Mouse (Mus musculus): Measurements from ENCODE around the gene Pja2. TPM values are rescaled to one million over a fixed set of nuclear protein-coding genes. Genes with fewer than 3 reads are reported as not detected.
A peak's percentile ranks its signal among the peaks of the same experiment; 100 is the strongest.

Pja2 gene
- polyA plus RNA-seq, 2 experiments, result 48.5 to 82.3 TPM

DNA sequence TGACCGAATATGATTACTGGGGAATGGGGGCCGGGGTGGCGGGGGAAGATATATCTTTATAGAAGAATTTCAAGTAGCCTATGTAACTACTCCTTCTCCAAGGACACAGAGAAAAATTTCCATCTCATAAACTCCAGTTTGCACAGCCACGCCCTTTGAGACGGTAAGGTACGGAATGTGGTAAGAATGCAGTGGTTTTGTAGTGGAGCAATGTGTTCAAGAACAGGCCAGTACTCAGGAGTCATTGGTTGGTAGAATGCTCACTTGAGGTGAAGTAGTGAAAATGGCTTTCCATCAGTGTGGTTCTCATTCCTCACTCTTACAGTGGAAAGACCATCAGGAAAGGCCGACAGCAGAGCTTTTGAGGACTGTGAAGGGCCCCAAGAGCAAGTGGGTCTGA lies 22.2 kb upstream of the Pja2 start:
- no peaks in the 10 kb centered on the region for H3K27me3 ChIP-seq (ENCODE audit: control insufficient read depth, insufficient read depth, low read length)
- H3K4me1 ChIP-seq (ENCODE audit: control insufficient read depth, insufficient read depth, low read length), result no peaks in the 10 kb centered on the region
- no peaks in the 10 kb centered on the region for H3K36me3 ChIP-seq (ENCODE audit: control insufficient read depth, insufficient read depth, low read length)
- H3K27ac ChIP-seq (replicated peaks; ENCODE audit: low read depth, low read length), result no peak overlapping the region
- H3K4me3 ChIP-seq (replicated peaks; ENCODE audit: low read length), result no peak overlapping the region
- no peak for TF ChIP-seq POLR2A (IDR thresholded peaks at IDR 0.05; ENCODE audit: borderline replicate concordance, extremely low read depth, insufficient read depth, insufficient read length)
- 96% methylated on average over 7 of the region's 7 CpGs for WGBS
- DNase-seq (ENCODE audit: low spot score) (no peak), ATAC-seq (ENCODE audit: low FRiP score, low read depth) (no peak)
- H3K4me2 ChIP-seq (replicated peaks; ENCODE audit: low read depth, low read length, severe bottlenecking), result no peak overlapping the region
- no peak overlapping the region for H3K9ac ChIP-seq (ENCODE audit: low read depth, low read length, severe bottlenecking)
- no peaks in the 10 kb centered on the region for H3K9me3 ChIP-seq (ENCODE audit: control insufficient read depth, low read length)

DNA sequence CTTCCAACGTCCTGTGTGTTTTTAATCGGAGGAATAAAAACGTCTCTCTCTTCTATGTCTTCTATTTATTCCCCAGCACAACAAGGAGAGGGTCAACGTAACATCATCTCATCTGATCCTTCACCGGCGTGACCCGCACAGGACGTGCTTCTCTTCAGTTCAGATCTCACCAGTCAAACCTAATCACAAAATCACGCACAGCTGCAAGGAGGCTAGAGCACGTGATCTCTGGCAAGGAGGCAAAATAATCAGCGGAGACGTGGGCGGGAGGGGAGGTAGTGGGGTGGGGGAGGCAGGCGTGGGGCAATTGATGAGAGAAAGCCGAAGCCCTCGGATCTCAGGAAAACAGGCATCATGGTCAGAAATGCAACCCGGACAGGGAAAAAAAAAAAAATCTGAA lies 14.4 kb upstream of the Pja2 start:
- Histone ChIP-seq H3K9me3 (ENCODE audit: control insufficient read depth, low read length) (no peaks in the 10 kb centered on the region), H3K36me3 (ENCODE audit: control insufficient read depth, insufficient read depth, low read length) (no peaks in the 10 kb centered on the region), H3K9ac (ENCODE audit: low read depth, low read length, severe bottlenecking) (no peak overlapping the region), H3K4me1 (ENCODE audit: control insufficient read depth, insufficient read depth, low read length) (no peaks in the 10 kb centered on the region), H3K27ac (replicated peaks; ENCODE audit: low read depth, low read length) (no peak overlapping the region), H3K4me3 (replicated peaks; ENCODE audit: low read length) (peak overlapping the region; percentile 4; the same call in 1 of the 2 replicates), H3K4me2 (replicated peaks; ENCODE audit: low read depth, low read length, severe bottlenecking) (peak overlapping the region; percentile 44), H3K27me3 (ENCODE audit: control insufficient read depth, insufficient read depth, low read length) (no peaks in the 10 kb centered on the region)
- WGBS, result 20% methylated on average over 17 of the region's 17 CpGs
- TF ChIP-seq POLR2A (IDR thresholded peaks at IDR 0.05; ENCODE audit: borderline replicate concordance, extremely low read depth, insufficient read depth, insufficient read length), result no peak
- ATAC-seq (ENCODE audit: low FRiP score, low read depth) (no peak), DNase-seq (ENCODE audit: low spot score) (no peak)

DNA sequence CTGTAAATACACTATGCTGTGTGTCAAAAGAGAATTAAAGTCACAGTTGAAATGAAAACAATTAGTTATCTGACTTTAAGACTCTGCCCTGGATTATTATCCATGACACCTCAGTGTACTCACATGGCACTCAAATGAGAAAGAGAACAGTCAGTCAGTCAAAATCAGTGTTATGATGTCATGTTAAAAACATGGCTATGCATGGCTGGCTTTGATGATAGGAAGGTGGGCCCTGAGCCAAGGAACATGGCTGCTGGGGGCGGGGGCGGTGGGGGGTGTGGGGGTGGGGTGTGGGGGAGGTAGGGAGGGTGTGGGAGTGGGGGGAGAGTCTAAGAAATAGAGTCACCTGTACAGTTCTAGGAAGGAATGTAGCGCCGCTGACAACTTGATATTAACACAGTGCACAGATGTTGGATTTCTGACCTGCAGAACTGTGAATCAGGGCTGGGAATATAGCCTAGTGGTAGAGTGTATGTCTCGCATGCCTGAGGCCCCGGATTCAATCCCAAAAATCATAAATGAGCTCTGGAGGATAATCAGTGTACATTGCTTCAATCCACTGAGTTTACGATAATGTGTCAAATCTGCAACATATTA lies 13.0 kb upstream of the Pja2 start:
- H3K27me3 ChIP-seq (ENCODE audit: control insufficient read depth, insufficient read depth, low read length), result no peaks in the 10 kb centered on the region
- no peak overlapping the region for H3K27ac ChIP-seq (replicated peaks; ENCODE audit: low read depth, low read length)
- no peaks in the 10 kb centered on the region for H3K36me3 ChIP-seq (ENCODE audit: control insufficient read depth, insufficient read depth, low read length)
- H3K9me3 ChIP-seq (ENCODE audit: control insufficient read depth, low read length), result no peaks in the 10 kb centered on the region
- no peak overlapping the region for H3K4me2 ChIP-seq (replicated peaks; ENCODE audit: low read depth, low read length, severe bottlenecking)
- WGBS, result 63% methylated on average over 7 of the region's 7 CpGs
- DNase-seq (ENCODE audit: low spot score) (peak; percentile 35), ATAC-seq (ENCODE audit: low FRiP score, low read depth) (no peak)
- H3K9ac ChIP-seq (ENCODE audit: low read depth, low read length, severe bottlenecking), result no peak overlapping the region
- TF ChIP-seq POLR2A (IDR thresholded peaks at IDR 0.05; ENCODE audit: borderline replicate concordance, extremely low read depth, insufficient read depth, insufficient read length), result no peak
- H3K4me1 ChIP-seq (ENCODE audit: control insufficient read depth, insufficient read depth, low read length), result no peaks in the 10 kb centered on the region
- H3K4me3 ChIP-seq (replicated peaks; ENCODE audit: low read length), result no peak overlapping the region

DNA sequence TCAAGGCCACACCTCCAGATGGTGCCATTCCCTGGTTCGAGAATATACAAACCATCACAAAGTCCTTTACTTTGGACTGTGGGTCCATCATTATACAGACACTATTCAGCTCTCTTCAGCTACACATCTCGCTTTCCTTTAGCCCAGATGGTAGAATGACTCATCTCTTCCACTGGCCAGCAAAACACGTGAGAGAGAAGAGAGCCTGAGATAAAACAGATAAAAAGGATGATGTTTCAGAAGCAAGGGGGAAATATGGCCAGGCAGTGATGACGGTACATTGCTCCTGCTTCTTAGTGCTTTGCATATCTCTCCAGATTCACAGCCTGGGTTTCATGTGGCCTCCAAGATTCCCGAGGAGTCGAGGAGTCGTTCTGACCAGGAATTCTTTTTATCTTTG lies 10.0 kb upstream of the Pja2 start:
- Histone ChIP-seq H3K4me3 (replicated peaks; ENCODE audit: low read length) (no peak overlapping the region), H3K27me3 (ENCODE audit: control insufficient read depth, insufficient read depth, low read length) (no peaks in the 10 kb centered on the region), H3K27ac (replicated peaks; ENCODE audit: low read depth, low read length) (no peak overlapping the region), H3K4me1 (ENCODE audit: control insufficient read depth, insufficient read depth, low read length) (no peaks in the 10 kb centered on the region), H3K9me3 (ENCODE audit: control insufficient read depth, low read length) (no peaks in the 10 kb centered on the region), H3K36me3 (ENCODE audit: control insufficient read depth, insufficient read depth, low read length) (no peaks in the 10 kb centered on the region), H3K9ac (ENCODE audit: low read depth, low read length, severe bottlenecking) (no peak overlapping the region), H3K4me2 (replicated peaks; ENCODE audit: low read depth, low read length, severe bottlenecking) (no peak overlapping the region)
- DNase-seq (ENCODE audit: low spot score) (no peak), ATAC-seq (ENCODE audit: low FRiP score, low read depth) (no peak)
- 82% methylated on average over 7 of the region's 7 CpGs for WGBS
- no peak for TF ChIP-seq POLR2A (IDR thresholded peaks at IDR 0.05; ENCODE audit: borderline replicate concordance, extremely low read depth, insufficient read depth, insufficient read length)

DNA sequence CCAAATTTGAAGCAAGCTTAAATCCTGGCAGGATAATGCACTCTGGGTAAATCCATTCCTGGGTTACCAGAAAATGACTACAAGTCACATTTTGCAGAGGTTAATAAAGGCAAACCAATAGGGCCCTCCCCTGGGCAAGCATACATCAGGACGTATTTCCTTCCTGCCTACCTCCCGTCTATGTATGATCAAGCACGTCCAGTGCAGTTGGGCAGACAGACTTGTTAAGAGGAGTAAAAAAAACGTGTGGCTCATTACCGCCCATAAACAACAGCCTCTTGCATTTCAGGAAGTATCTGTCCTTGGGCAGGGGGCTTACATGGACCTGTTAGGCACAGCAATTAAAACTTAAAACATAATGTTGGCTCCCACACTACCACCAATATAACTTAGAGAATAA lies 8.0 kb upstream of the Pja2 start:
- Histone ChIP-seq H3K9me3 (ENCODE audit: control insufficient read depth, low read length) (no peaks in the 10 kb centered on the region), H3K27ac (replicated peaks; ENCODE audit: low read depth, low read length) (no peak overlapping the region), H3K36me3 (ENCODE audit: control insufficient read depth, insufficient read depth, low read length) (no peaks in the 10 kb centered on the region), H3K4me1 (ENCODE audit: control insufficient read depth, insufficient read depth, low read length) (no peaks in the 10 kb centered on the region), H3K4me3 (replicated peaks; ENCODE audit: low read length) (no peak overlapping the region), H3K9ac (ENCODE audit: low read depth, low read length, severe bottlenecking) (no peak overlapping the region), H3K27me3 (ENCODE audit: control insufficient read depth, insufficient read depth, low read length) (no peaks in the 10 kb centered on the region), H3K4me2 (replicated peaks; ENCODE audit: low read depth, low read length, severe bottlenecking) (no peak overlapping the region)
- 24% methylated on average over 5 of the region's 5 CpGs for WGBS
- DNase-seq (ENCODE audit: low spot score), result no peak
- no peak for TF ChIP-seq POLR2A (IDR thresholded peaks at IDR 0.05; ENCODE audit: borderline replicate concordance, extremely low read depth, insufficient read depth, insufficient read length)
- no peak for ATAC-seq (ENCODE audit: low FRiP score, low read depth)

DNA sequence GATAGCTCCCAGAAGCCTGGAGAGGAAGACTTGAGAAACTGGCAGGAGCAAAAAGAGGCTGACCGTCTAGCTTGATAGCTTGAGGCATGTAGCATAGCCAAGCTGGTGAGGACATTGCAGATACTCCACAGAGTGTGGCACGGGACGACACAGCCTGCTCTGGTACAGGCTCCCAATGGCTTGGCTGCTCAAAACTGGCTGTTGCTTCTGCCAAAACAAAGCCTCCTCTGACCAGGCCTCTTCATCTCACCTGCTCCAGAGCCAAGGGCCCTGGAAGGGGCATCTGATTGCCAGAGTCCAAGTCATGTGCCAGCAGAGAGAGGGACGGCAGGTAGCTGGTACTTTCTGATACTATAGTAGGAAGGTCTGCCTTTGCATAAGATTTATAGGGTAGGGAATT lies 5.5 kb upstream of the Pja2 start:
- Histone ChIP-seq H3K27me3 (ENCODE audit: control insufficient read depth, insufficient read depth, low read length) (no peaks in the 10 kb centered on the region), H3K4me2 (replicated peaks; ENCODE audit: low read depth, low read length, severe bottlenecking) (no peak overlapping the region), H3K9me3 (ENCODE audit: control insufficient read depth, low read length) (no peaks in the 10 kb centered on the region), H3K36me3 (ENCODE audit: control insufficient read depth, insufficient read depth, low read length) (no peaks in the 10 kb centered on the region), H3K9ac (ENCODE audit: low read depth, low read length, severe bottlenecking) (no peak overlapping the region), H3K4me3 (replicated peaks; ENCODE audit: low read length) (no peak overlapping the region), H3K4me1 (ENCODE audit: control insufficient read depth, insufficient read depth, low read length) (0 out of 2 replicates have a peak, but pooled peaks cover 2% of the 10 kb centered on the region), H3K27ac (replicated peaks; ENCODE audit: low read depth, low read length) (no peak overlapping the region)
- TF ChIP-seq POLR2A (IDR thresholded peaks at IDR 0.05; ENCODE audit: borderline replicate concordance, extremely low read depth, insufficient read depth, insufficient read length), result no peak
- WGBS, result 75% methylated on average over 4 of the region's 4 CpGs
- ATAC-seq (ENCODE audit: low FRiP score, low read depth) (no peak), DNase-seq (ENCODE audit: low spot score) (no peak)

Measured in limb, embryonic 14.5 days (tissue).